Mouse (Mus musculus) limb, embryonic 11.5 days (tissue): ENCODE results near the gene Gm42715. TPM values are rescaled to one million over a fixed set of nuclear protein-coding genes. Genes with fewer than 3 reads are reported as not detected.

Experiments used
- ATAC-seq: fragments of 200-750 bp; cut with Nextera tagmentation; 2 replicates; pipeline ENCODE4 v1.8.0; 2017; ENCODE audit warnings: low read depth; ENCODE audit not compliant: insufficient number of reproducible peaks, low FRiP score, low TSS enrichment
- DNase-seq: peaks from one replicate; pipeline ENCODE4 v3.0.0-alpha.2; 2015; ENCODE audit warnings: low spot score
- H3K27ac ChIP-seq: fragments of 300-500 bp; sonication (generic); replicated peaks from 2 replicates; pipeline ENCODE4 v1.5.1; 2014; ENCODE audit warnings: low read depth, mild to moderate bottlenecking, low read length
- H3K27me3 ChIP-seq: fragments of 300-500 bp; sonication (generic); 2 replicates; pipeline ENCODE4 v1.6.1; 2014; ENCODE audit warnings: mild to moderate bottlenecking, low read length, mixed read lengths; ENCODE audit not compliant: control insufficient read depth, insufficient read depth
- H3K36me3 ChIP-seq: fragments of 300-500 bp; sonication (generic); 2 replicates; pipeline ENCODE4 v1.6.1; 2014; ENCODE audit warnings: mild to moderate bottlenecking, low read length, moderate library complexity, mixed read lengths; ENCODE audit not compliant: control insufficient read depth, insufficient read depth
- H3K4me1 ChIP-seq: fragments of 300-500 bp; sonication (generic); 2 replicates; pipeline ENCODE4 v1.6.1; 2014; ENCODE audit warnings: low read length, mixed read lengths; ENCODE audit not compliant: control insufficient read depth, insufficient read depth
- H3K4me2 ChIP-seq: fragments of 300-500 bp; sonication (generic); 2 replicates; pipeline ENCODE4 v1.6.1; 2014; ENCODE audit warnings: low read depth, mild to moderate bottlenecking, moderate library complexity; ENCODE audit not compliant: severe bottlenecking
- H3K4me3 ChIP-seq: fragments of 300-500 bp; sonication (generic); 2 replicates; pipeline ENCODE4 v1.5.1; 2014; ENCODE audit warnings: low read depth, low read length
- H3K9ac ChIP-seq: fragments of 300-500 bp; sonication (generic); 2 replicates; pipeline ENCODE4 v1.6.1; 2014; ENCODE audit warnings: mild to moderate bottlenecking, low read length
- H3K9me3 ChIP-seq: fragments of 300-500 bp; sonication (generic); 2 replicates; pipeline ENCODE4 v1.6.1; 2016; ENCODE audit warnings: low read length; ENCODE audit not compliant: control insufficient read depth
- WGBS: fragments of 180-500 bp; shearing (Covaris S2); extraction: QIAGEN DNeasy Blood & Tissue Kit; methylation state at CpG from one replicate; pipeline ENCODE4 v1.1.7; 2014; 5-methylcytosine and 5-hydroxymethylcytosine counted together
- microRNA-seq: library from miRNA; unstranded; fragments of <30 nt; microRNA quantifications from one replicate; pipeline ENCODE4, GENCODE M21; 2016
- polyA plus RNA-seq: library from polyadenylated mRNA; unstranded; fragments of >200 nt; fragmentation: Nextera tagmentation; extraction: Ambion mirVana; gene quantifications from 2 replicates; pipeline ENCODE4 v1.2.1, GENCODE M21; 2014

The Gm42715 gene
- polyA plus RNA-seq, 1 experiment from 2014 or later = 19.4 TPM

- peak overlapping the region; percentile 100; the same call in 1 of the 2 replicates for H3K4me3 ChIP-seq
- no peaks in the 10 kb centered on the region for H3K9me3 ChIP-seq
- peak overlapping the region; percentile 68; the same call in 1 of the 2 replicates for H3K4me2 ChIP-seq
- ATAC-seq (no peak), DNase-seq (no peak)
- no peak overlapping the region for H3K9ac ChIP-seq
- no peaks in the 10 kb centered on the region for H3K27me3 ChIP-seq
- no peaks in the 10 kb centered on the region for H3K4me1 ChIP-seq
- H3K36me3 ChIP-seq = peaks cover 31% of the 10 kb centered on the region
- WGBS = 88% methylated on average over 8 of the region's 8 CpGs
- no peak overlapping the region for H3K27ac ChIP-seq
Observed at GRCm38 (mm10) chr7:127613501-127613900, 94.1 kb downstream of the Gm42715 start.

DNA sequence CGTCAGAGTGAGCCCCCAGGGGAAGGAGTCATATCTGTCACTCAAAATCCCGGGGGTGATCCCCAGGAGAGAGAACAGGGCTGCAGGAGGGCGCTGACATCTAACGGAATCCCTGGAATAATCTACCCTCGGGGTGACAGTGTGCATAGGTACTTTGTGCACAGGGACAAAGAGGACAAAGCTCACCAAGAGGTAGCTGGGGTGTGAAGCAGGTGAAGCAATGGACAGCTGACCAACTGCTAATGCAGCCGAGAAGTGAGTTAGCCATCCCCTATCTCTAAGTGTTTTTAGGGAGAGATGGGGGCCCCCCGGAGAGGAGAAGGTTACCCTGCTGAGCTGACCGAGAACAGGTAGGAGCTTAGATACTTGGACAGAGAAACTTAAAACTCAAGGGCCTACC, 94.7 kb downstream of the Gm42715 start:
- no peaks in the 10 kb centered on the region for H3K9me3 ChIP-seq
- WGBS = 24% methylated on average over 8 of the region's 8 CpGs
- peaks cover 28% of the 10 kb centered on the region for H3K36me3 ChIP-seq
- no peaks in the 10 kb centered on the region for H3K27me3 ChIP-seq
- H3K9ac ChIP-seq = peak overlapping the region; percentile 97
- H3K27ac ChIP-seq = no peak overlapping the region; the same call in 1 of the 2 replicates
- H3K4me1 ChIP-seq = no peaks in the 10 kb centered on the region
- ATAC-seq (no peak), DNase-seq (no peak)
- peak overlapping the region; percentile 68 for H3K4me2 ChIP-seq
- H3K4me3 ChIP-seq = peak overlapping the region; percentile 100

- Histone ChIP-seq H3K36me3 (peaks cover 24% of the 10 kb centered on the region), H3K4me1 (no peaks in the 10 kb centered on the region), H3K27me3 (no peaks in the 10 kb centered on the region), H3K9ac (peak overlapping the region; percentile 97), H3K9me3 (no peaks in the 10 kb centered on the region), H3K27ac (peak overlapping the region; percentile 72), H3K4me3 (peak overlapping the region; percentile 100), H3K4me2 (peak overlapping the region; percentile 68)
- 0% methylated on average over 23 of the region's 44 CpGs for WGBS
- ATAC-seq = peak; percentile 17; the same call in 1 of the 2 replicates
- peak; percentile 64 for DNase-seq
Observed at GRCm38 (mm10) chr7:127614511-127614890, 95.1 kb downstream of the Gm42715 start.

- WGBS = under 1% methylated on average over 43 of the region's 50 CpGs
- Histone ChIP-seq H3K27me3 (no peaks in the 10 kb centered on the region), H3K27ac (peak within 1 kb of the TSS; percentile 72), H3K9me3 (no peaks in the 10 kb centered on the region), H3K4me2 (peak within 1 kb of the TSS; percentile 68), H3K4me3 (peak within 1 kb of the TSS; percentile 100), H3K36me3 (peaks cover 20% of the 10 kb centered on the region), H3K9ac (peak within 1 kb of the TSS; percentile 97), H3K4me1 (no peaks in the 10 kb centered on the region)
- ATAC-seq (peak; percentile 90), DNase-seq (peak; percentile 92)
Observed at GRCm38 (mm10) chr7:127614891-127615843, 95.8 kb downstream of the Gm42715 start, which contains the start of gene Zfp629. TSS of gene Zfp629 (minus strand) at chr7:127615797.

DNA sequence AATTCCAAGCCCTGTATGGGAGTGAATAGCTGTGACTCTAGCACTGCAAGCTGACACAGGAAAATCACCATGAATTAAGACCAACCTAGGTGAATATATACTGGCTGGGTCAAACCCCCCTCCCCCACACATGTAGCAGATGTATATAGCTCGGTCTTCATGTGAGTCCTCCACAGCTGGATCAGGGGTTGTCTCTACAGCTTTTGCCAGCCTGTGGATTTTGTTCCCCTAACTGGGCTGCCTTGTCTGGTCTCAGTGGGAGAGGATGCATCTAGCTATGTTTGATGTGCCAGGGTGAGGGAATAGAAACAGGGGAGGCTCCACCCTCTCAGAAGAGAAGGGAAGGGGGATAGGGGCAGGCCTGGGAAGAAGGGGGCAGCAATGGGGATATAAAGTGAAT, 97.0 kb downstream of the Gm42715 start:
- H3K27ac ChIP-seq = no peak overlapping the region
- no peak overlapping the region; the same call in 1 of the 2 replicates for H3K4me3 ChIP-seq
- no peak overlapping the region for H3K9ac ChIP-seq
- no peaks in the 10 kb centered on the region for H3K4me1 ChIP-seq
- H3K36me3 ChIP-seq = peaks cover 13% of the 10 kb centered on the region
- WGBS = 92% methylated on average over 1 of the region's 1 CpGs
- H3K4me2 ChIP-seq = no peak overlapping the region
- ATAC-seq = 0 out of 2 replicates have a peak, but pooled peaks have one; percentile 5
- DNase-seq = no peak
- H3K9me3 ChIP-seq = no peaks in the 10 kb centered on the region
- H3K27me3 ChIP-seq = no peaks in the 10 kb centered on the region

Small RNA genes within 50 kb of the gene (microRNA-seq; reads per million reads assigned to microRNA genes)
- not detected for gene Gm47278
- gene Mir7060 = not detected

Other genes with a start within 250 kb of the Gm42715 start
- 94.5 and 104 TPM in 2 replicates for gene Sephs2, start 245.5 kb upstream of the Gm42715 start, polyA plus RNA-seq
- 0.18 and 0.44 TPM in 2 replicates for gene Itgal, start 223.3 kb upstream of the Gm42715 start, polyA plus RNA-seq
- 6.0 TPM in 2 replicates for gene Zfp768, start 174.0 kb upstream of the Gm42715 start, polyA plus RNA-seq
- 8.6 and 9.2 TPM in 2 replicates for gene Zfp747, start 143.5 kb upstream of the Gm42715 start, polyA plus RNA-seq
- gene 9130019O22Rik, start 132.4 kb upstream of the Gm42715 start, polyA plus RNA-seq = 6.3 and 6.8 TPM in 2 replicates
- gene E430018J23Rik, start 126.0 kb upstream of the Gm42715 start, polyA plus RNA-seq = 7.4 and 9.0 TPM in 2 replicates
- 7.5 and 7.7 TPM in 2 replicates for gene Zfp764, start 112.8 kb upstream of the Gm42715 start, polyA plus RNA-seq
- gene Zfp688, start 97.5 kb upstream of the Gm42715 start, polyA plus RNA-seq = 33.7 and 37.7 TPM in 2 replicates
- gene Zfp689, start 70.4 kb upstream of the Gm42715 start, polyA plus RNA-seq = 16.5 and 17.6 TPM in 2 replicates
- gene Prr14, start 60.0 kb upstream of the Gm42715 start, polyA plus RNA-seq = 49.1 and 53.4 TPM in 2 replicates
- 13.2 and 14.3 TPM in 2 replicates for gene Fbrs, start 40.4 kb upstream of the Gm42715 start, polyA plus RNA-seq
- 59.4 and 61.4 TPM in 2 replicates for gene Srcap, start 7.6 kb upstream of the Gm42715 start, polyA plus RNA-seq
- 4.7 and 9.9 TPM in 2 replicates for gene Tmem265, start 41.8 kb downstream of the Gm42715 start, polyA plus RNA-seq
- 45.7 and 48.8 TPM in 2 replicates for gene Phkg2, start 53.8 kb downstream of the Gm42715 start, polyA plus RNA-seq
- gene Ccdc189, start 69.0 kb downstream of the Gm42715 start, polyA plus RNA-seq = 11.5 and 12.3 TPM in 2 replicates
- 44.3 and 49.1 TPM in 2 replicates for gene Rnf40, start 69.2 kb downstream of the Gm42715 start, polyA plus RNA-seq
- 28.0 and 31.8 TPM in 2 replicates for gene Zfp629, start 96.2 kb downstream of the Gm42715 start, polyA plus RNA-seq
- 83.9 and 85.5 TPM in 2 replicates for gene Bcl7c, start 189.3 kb downstream of the Gm42715 start, polyA plus RNA-seq
- gene Ctf1, start 193.2 kb downstream of the Gm42715 start, polyA plus RNA-seq = 19.6 and 21.4 TPM in 2 replicates
- 0.32 and 0.70 TPM in 2 replicates for gene Ctf2, start 212.6 kb downstream of the Gm42715 start, polyA plus RNA-seq
- gene Fbxl19, start 225.0 kb downstream of the Gm42715 start, polyA plus RNA-seq = 9.8 and 10.9 TPM in 2 replicates